Mouse (Mus musculus) MEL (cell line): ENCODE measurements around the gene Ahcyl1. TPM values are rescaled to one million over a fixed set of nuclear protein-coding genes. Genes with fewer than 3 reads are reported as not detected.

Experiments
- DNase-seq: peaks from one replicate; pipeline ENCODE4 v3.0.0; 2011; ENCODE audit warnings: low read depth, low spot score
- H3K27ac ChIP-seq: 2 replicates; pipeline ENCODE4 v1.5.1; 2012; ENCODE audit warnings: low read depth, mild to moderate bottlenecking, control low read depth, low read length, moderate library complexity; ENCODE audit not compliant: control insufficient read depth
- H3K27me3 ChIP-seq, 2 experiments: fragments of 150-350 bp in 1 of 2; sonication (generic) in 1 of 2; 2 replicates each; pipeline ENCODE4 v1.6.1; 2012; ENCODE audit warnings: low read length in 2 of 2, mild to moderate bottlenecking in 2 of 2, improper control_type of control experiment in 1 of 2, moderate library complexity in 1 of 2; ENCODE audit not compliant: insufficient read depth in 2 of 2, control insufficient read depth in 1 of 2
- H3K36me3 ChIP-seq, 2 experiments: 2 replicates each; pipeline ENCODE4 v1.6.1; 2012 to 2014; ENCODE audit warnings: low read length in 2 of 2, improper control_type of control experiment in 1 of 2, inconsistent platforms in 1 of 2, mild to moderate bottlenecking in 1 of 2; ENCODE audit not compliant: insufficient read depth in 2 of 2, control insufficient read depth in 1 of 2
- H3K4me1 ChIP-seq, 2 experiments: fragments of 150-350 bp in 1 of 2; sonication (generic) in 1 of 2; 2 replicates each; pipeline ENCODE4 v1.6.1; 2012; ENCODE audit warnings: low read length in 2 of 2, improper control_type of control experiment in 1 of 2, mild to moderate bottlenecking in 1 of 2; ENCODE audit not compliant: insufficient read depth in 2 of 2, control insufficient read depth in 1 of 2
- H3K4me3 ChIP-seq, 2 experiments: fragments of 150-350 bp in 1 of 2; sonication (generic) in 1 of 2; 2 replicates each; pipeline ENCODE4 v1.5.1; 2012; ENCODE audit warnings: low read depth in 2 of 2, low read length in 2 of 2, mild to moderate bottlenecking in 2 of 2, moderate library complexity in 2 of 2, control low read depth in 1 of 2, improper control_type of control experiment in 1 of 2; ENCODE audit not compliant: control insufficient read depth in 1 of 2, insufficient read depth in 1 of 2
- H3K79me2 ChIP-seq: 2 replicates; pipeline ENCODE4 v1.6.1; 2012; ENCODE audit warnings: mild to moderate bottlenecking, low read length, moderate library complexity; ENCODE audit not compliant: control insufficient read depth, poor library complexity, insufficient read depth
- H3K9ac ChIP-seq: 2 replicates; pipeline ENCODE4 v1.6.1; 2012; ENCODE audit warnings: low read depth, mild to moderate bottlenecking, control low read depth, low read length, moderate library complexity; ENCODE audit not compliant: control insufficient read depth, poor library complexity, severe bottlenecking
- H3K9me3 ChIP-seq: fragments of 150-350 bp; sonication (generic); replicated peaks from 2 replicates; pipeline ENCODE4 v1.6.1; 2012; ENCODE audit warnings: mild to moderate bottlenecking, low read length, improper control_type of control experiment, moderate library complexity; ENCODE audit not compliant: insufficient read depth
- BHLHE40 ChIP-seq: IDR thresholded peaks from 2 replicates; pipeline ENCODE4 v1.6.1; 2012; ENCODE audit warnings: low read depth, mild to moderate bottlenecking, inconsistent platforms, low read length, improper control_type of control experiment, borderline replicate concordance
- CTCF ChIP-seq, 3 experiments: IDR thresholded peaks in 2 of 3; conservative IDR thresholded peaks in 1 of 3; 2 replicates each; pipeline ENCODE4 v1.5.1; 2011 to 2012; ENCODE audit warnings: low read length in 3 of 3, low read depth in 2 of 3, mild to moderate bottlenecking in 2 of 3, improper control_type of control experiment in 1 of 3, inconsistent platforms in 1 of 3, mixed read lengths in 1 of 3, moderate library complexity in 1 of 3; ENCODE audit not compliant: control insufficient read depth in 1 of 3, insufficient read depth in 1 of 3, poor library complexity in 1 of 3, severe bottlenecking in 1 of 3
- E2F4 ChIP-seq: IDR thresholded peaks from 2 replicates; pipeline ENCODE4 v1.6.1; 2011; ENCODE audit warnings: low read depth, low read length, improper control_type of control experiment, borderline replicate concordance
- ELF1 ChIP-seq: IDR thresholded peaks from 2 replicates; pipeline ENCODE4 v1.6.1; 2014; ENCODE audit warnings: low read depth, mild to moderate bottlenecking, inconsistent platforms, low read length, improper control_type of control experiment, moderate library complexity
- EP300 ChIP-seq, 2 experiments: IDR thresholded peaks; 2 replicates each; pipeline ENCODE4 v1.6.1; 2011; ENCODE audit warnings: improper control_type of control experiment in 2 of 2, low read length in 2 of 2, low read depth in 1 of 2, mild to moderate bottlenecking in 1 of 2
- GATA1 ChIP-seq: IDR thresholded peaks from 2 replicates; pipeline ENCODE4 v1.6.1; 2011; ENCODE audit warnings: low read depth, low read length, improper control_type of control experiment
- JUND ChIP-seq: IDR thresholded peaks from 2 replicates; pipeline ENCODE4 v1.6.1; 2011; ENCODE audit warnings: low read depth, mild to moderate bottlenecking, improper control_type of control experiment, low read length
- MAX ChIP-seq: IDR thresholded peaks from 2 replicates; pipeline ENCODE4 v1.6.1; 2011; ENCODE audit warnings: low read length, improper control_type of control experiment
- MAZ ChIP-seq: IDR thresholded peaks from 2 replicates; pipeline ENCODE4 v1.6.1; 2012; ENCODE audit warnings: low read depth, mild to moderate bottlenecking, inconsistent platforms, low read length, improper control_type of control experiment
- MEF2A ChIP-seq: IDR thresholded peaks from 2 replicates; pipeline ENCODE4 v1.6.1; 2014; ENCODE audit warnings: low read depth, mild to moderate bottlenecking, inconsistent platforms, low read length, improper control_type of control experiment; ENCODE audit not compliant: poor library complexity, insufficient replicate concordance, severe bottlenecking; ENCODE audit errors: extremely low read depth
- NRF1 ChIP-seq: IDR thresholded peaks from 2 replicates; pipeline ENCODE4 v1.6.1; 2014; ENCODE audit warnings: low read depth, mild to moderate bottlenecking, inconsistent platforms, low read length, improper control_type of control experiment, moderate library complexity; ENCODE audit not compliant: poor library complexity, insufficient read depth, severe bottlenecking
- TCF12 ChIP-seq: IDR thresholded peaks from 2 replicates; pipeline ENCODE4 v1.6.1; 2014; ENCODE audit warnings: low read depth, mild to moderate bottlenecking, inconsistent platforms, low read length, improper control_type of control experiment, moderate library complexity
- USF1 ChIP-seq: IDR thresholded peaks from 2 replicates; pipeline ENCODE4 v1.6.1; 2014; ENCODE audit warnings: low read depth, mild to moderate bottlenecking, inconsistent platforms, low read length, improper control_type of control experiment, moderate library complexity
- ZMIZ1 ChIP-seq: IDR thresholded peaks from 2 replicates; pipeline ENCODE4 v1.6.1; 2012; ENCODE audit warnings: low read depth, mild to moderate bottlenecking, inconsistent platforms, low read length, improper control_type of control experiment, moderate library complexity
- polyA plus RNA-seq, 2 experiments: library from polyadenylated mRNA; stranded (reverse) in 1 of 2; unstranded in 1 of 2; fragments of >175 nt in 1 of 2; fragments of >200 nt in 1 of 2; gene quantifications; 2 replicates each; pipeline versions ENCODE4 v1.2.1 to v1.2.4; 2012; ENCODE audit warnings: low replicate concordance in 2 of 2, low read depth in 1 of 2; ENCODE audit not compliant: insufficient read length in 2 of 2, insufficient read depth in 1 of 2, missing spikeins in 1 of 2
- total RNA-seq: library from RNA; depleted of rRNA; stranded (reverse); fragments of 300-350 nt; gene quantifications from 2 replicates; pipeline ENCODE4 v1.2.3, GENCODE M21; 2012

The Ahcyl1 gene
- total and polyA plus RNA-seq, 3 experiments: 28.0 to 105 (median 104) TPM

GRCm38 (mm10) chr3:107704371-107704705 lies 8.0 kb upstream of the Ahcyl1 start:
- H3K9ac ChIP-seq: no peak overlapping the region
- H3K9me3 ChIP-seq: no peaks in the 10 kb centered on the region
- no peak overlapping the region for H3K4me3 ChIP-seq
- no peaks in the 10 kb centered on the region for H3K36me3 ChIP-seq
- peaks cover 4 to 11% of the 10 kb centered on the region in 2 experiments for H3K27me3 ChIP-seq
- no peaks in the 10 kb centered on the region for H3K79me2 ChIP-seq
- no peak for TF ChIP-seq USF1
- no peak for TF ChIP-seq MEF2A
- TF ChIP-seq GATA1: no peak
- no peak for TF ChIP-seq MAZ
- no peak for TF ChIP-seq BHLHE40
- no peak for TF ChIP-seq TCF12
- DNase-seq: no peak
- H3K27ac ChIP-seq: no peak overlapping the region
- H3K4me1 ChIP-seq: 0 out of 4 replicates have a peak, but pooled peaks cover 0 to 2% of the 10 kb centered on the region in 2 experiments

GRCm38 (mm10) chr3:107703675-107704370 lies 7.5 kb upstream of the Ahcyl1 start:
- no peak overlapping the region for H3K9ac ChIP-seq
- H3K9me3 ChIP-seq: no peaks in the 10 kb centered on the region
- no peaks in the 10 kb centered on the region for H3K79me2 ChIP-seq
- no peak overlapping the region for H3K4me3 ChIP-seq
- TF ChIP-seq MEF2A: no peak
- no peak for TF ChIP-seq TCF12
- no peak for TF ChIP-seq JUND
- no peak for TF ChIP-seq MAX
- TF ChIP-seq MAZ: no peak
- no peak for TF ChIP-seq ZMIZ1
- no peak for TF ChIP-seq NRF1
- no peak for TF ChIP-seq E2F4
- no peak for TF ChIP-seq ELF1
- no peak for TF ChIP-seq CTCF (IDR thresholded peaks at IDR 0.05 in 2 of 3, conservative IDR thresholded peaks at IDR 0.05 in 1 of 3; ENCODE audit: control insufficient read depth in 1 of 3, insufficient read depth in 1 of 3, low read depth in 2 of 3, low read length in 3 of 3, poor library complexity in 1 of 3, severe bottlenecking in 1 of 3)
- TF ChIP-seq EP300 (IDR thresholded peaks at IDR 0.05; ENCODE audit: low read depth in 1 of 2, low read length in 2 of 2): no peak
- TF ChIP-seq, all 39 proteins: peak for 0
- Histone ChIP-seq H3K27me3 (peaks cover 4 to 9% of the 10 kb centered on the region in 2 experiments), H3K4me1 (0 out of 4 replicates have a peak, but pooled peaks cover 0 to 2% of the 10 kb centered on the region in 2 experiments), H3K36me3 (no peaks in the 10 kb centered on the region), H3K27ac (no peak overlapping the region)
- DNase-seq: no peak
